Mouse (Mus musculus) CH12F3 (cell line): ENCODE results near the gene Tekt3.

Experiments
- in situ Hi-C: fragments of 300-500 bp; cut with MboI; formaldehyde crosslinking; loops from 2 replicates; pipeline ENCODE4 v1.14.3; 2020; ENCODE audit warnings: low sequenced_read_pairs

The Tekt3 gene

DNA sequence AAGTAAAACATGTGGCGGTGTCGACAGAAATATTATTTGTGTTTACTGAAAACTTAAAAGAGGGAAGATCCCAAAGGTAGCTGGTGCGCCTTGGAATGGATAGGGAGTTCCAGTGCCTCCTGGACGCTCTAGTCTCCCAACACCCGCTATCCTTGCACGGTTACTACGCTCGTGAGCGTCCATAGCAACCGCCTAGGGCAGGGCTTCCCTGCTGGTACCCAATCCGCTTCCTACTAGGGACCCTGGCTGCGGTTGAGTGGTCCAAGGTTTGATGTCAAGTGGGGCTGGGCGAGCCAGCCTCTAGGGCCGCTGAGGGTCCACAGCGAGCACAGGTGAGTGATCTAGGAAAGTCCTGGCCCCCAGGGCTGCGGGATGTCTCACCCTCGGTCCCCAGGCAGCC, at the start of gene Tekt3:
Tekt3 (plus strand) TSS at position 209 of the 400 bp plus-strand sequence.
- in situ Hi-C loops, result no loop called here

DNA sequence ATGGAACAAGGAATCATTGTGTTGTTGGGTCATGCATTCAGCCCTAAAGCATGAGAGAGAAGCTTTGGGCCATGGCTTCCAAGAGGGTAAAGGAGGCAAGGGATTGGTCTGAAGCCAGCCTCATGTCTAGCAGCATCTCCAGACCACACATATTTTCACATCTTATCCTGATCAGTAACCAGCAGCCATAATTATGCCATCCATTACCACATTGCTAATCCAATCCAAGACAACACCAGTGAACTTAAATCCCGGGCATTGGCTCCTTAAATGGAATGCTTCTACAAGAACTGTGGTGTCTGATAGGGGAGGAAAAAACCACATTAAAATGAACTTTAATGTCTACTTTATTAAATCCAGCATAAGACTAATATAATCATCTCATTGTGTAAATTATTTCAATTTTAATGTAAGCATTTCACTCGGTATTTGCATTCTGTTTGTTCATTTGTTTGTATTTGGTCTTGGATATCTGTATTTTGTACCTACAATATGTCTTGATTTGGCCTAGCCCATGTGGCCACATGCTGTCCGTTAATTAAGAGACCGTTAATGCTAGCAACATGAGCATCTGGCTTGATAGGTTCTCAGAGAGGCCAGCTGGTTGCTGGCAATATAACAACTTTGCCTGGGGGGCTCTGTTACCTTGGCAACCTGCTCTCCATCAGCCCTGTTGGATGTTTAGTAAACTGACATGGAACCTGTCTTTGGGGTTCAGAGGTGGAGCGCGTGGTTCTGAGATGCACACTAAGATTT, 43.9 kb upstream of the Tekt3 start:
- in situ Hi-C loops, result no loop called here

DNA sequence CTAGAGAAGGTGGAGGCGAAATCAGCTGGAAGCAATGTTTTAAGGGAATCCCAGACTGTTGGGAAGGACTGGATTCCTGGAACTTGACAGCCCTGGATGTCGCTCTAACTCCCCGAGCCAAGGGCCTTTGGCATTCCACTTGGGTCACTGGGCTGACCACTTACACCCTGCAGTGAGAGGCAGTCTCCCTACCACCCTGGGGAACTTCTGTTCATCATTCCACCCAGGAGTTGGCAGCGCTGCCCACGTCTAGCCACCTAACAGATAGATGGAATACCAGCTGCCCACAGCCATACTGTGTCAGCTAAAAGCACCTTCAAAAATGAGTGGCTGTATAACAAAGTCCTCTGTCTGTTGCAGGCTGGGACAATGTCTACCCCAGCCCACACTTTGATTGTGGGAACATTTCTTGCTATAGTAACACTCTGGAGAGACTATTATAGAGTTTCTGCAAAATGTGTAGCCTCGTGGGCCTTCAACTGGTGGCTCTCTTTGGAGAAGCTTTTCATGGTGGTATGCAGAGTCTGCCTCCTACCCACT, 43.3 kb upstream of the Tekt3 start:
- in situ Hi-C loops, result no loop called here

DNA sequence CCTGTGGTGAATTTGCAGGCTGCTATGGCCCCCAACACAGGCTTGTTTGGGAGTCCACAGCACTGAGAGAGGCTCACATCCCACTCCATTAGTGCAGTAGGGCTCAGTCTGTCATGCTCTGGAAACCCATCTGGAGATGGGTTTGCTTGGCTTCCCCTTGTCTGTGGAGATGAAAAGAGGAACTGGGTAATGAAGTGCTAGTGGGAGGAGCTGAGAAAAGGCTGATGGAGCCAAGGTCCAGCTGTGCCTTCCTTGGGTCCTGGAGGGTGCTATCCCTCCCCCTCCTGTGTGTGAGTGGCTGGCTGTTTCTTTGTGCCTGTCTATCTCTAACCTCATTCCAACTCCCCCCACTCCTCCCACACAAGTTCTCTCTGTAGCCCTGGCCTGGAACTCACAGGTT, 40.8 kb upstream of the Tekt3 start:
- in situ Hi-C loops, result no loop called here

DNA sequence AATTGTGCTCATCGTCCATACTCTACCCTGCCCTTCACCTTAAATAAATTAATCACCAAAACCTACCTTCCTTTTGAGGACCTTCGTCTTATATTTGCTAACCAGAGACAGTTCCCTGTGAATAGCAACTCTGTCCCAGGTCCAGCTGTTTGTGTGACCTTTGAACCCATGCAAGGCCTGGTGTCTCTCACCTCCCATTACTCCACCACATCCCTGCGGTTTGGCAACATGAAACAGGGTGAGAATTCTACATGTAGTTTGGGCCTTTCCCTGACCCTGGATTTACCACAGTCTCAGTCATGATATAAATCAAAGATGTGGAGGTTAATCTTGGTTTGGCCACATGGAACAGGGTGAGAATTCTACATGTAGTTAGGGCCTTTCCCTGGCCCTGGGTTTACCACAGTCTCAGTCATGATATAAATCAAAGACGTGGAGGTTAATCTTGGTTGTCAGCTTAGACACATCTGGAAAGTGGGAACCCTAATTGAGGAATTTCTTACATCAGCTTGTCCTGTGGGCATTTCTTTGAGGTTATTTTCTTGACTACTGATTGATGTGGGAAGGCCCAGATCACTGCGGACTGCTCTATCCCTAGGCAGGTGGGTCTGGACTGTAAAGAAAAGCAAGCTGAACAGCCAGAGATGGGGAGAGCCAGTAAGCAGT, 40.2 kb upstream of the Tekt3 start:
- in situ Hi-C loops, result no loop called here

DNA sequence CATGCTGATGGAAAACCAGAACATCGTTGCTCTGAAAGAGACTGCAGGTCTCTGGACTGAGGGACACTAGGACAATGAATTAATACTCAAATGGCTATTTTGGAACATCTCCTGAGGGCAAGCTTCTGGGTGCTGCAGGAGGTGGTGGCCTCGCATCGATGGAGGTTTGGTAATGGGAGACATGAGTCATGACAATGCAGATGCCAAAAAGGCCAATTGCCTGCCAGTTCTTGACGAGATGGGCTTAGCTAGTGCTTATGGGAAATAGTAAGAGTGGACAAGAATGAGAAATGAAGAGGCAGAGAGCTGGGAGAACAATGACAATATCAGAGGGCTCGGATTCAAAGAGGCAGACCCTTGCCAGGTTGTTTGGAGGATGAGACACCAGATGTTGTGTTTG, 38.0 kb upstream of the Tekt3 start:
- in situ Hi-C loops, result no loop called here

DNA sequence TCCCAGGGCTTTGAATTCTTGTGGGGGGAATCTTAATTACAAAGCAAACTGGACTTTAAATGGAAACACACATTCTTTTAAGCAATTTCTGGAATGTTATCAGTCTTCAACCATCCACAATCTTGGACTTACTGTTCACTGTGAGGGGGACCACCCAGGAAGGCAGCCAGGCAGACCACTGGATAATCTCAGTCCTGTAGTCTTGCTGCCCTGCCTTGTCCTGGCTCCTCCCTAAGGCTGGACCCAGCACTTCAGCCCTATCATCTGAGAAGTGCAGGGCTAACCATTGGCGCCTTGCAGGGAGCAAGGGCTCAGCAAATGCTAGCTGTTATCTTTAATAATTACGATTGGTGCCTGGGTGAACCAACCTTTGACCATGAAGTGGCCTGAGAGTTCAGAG, 37.3 kb upstream of the Tekt3 start:
- in situ Hi-C loops, result no loop called here

DNA sequence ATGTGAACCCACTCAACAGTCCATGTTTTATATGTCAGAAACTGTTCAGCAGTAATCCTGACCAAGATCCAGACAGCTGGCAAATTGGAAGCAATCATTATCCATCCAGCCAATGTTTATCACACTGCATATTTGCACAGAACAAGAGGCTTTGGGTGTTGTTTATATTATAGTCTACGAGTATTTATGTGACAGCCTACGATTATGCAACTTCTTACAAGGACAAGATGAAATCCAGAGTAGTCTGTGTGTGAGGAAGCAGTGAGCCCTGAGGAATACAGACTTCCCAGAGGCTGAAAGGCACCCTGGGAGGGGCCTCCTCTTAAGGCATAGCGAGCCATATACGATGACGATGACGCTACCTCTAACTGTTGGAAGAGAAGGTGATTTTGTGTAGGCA, 36.0 kb upstream of the Tekt3 start:
- in situ Hi-C loops, result no loop called here

DNA sequence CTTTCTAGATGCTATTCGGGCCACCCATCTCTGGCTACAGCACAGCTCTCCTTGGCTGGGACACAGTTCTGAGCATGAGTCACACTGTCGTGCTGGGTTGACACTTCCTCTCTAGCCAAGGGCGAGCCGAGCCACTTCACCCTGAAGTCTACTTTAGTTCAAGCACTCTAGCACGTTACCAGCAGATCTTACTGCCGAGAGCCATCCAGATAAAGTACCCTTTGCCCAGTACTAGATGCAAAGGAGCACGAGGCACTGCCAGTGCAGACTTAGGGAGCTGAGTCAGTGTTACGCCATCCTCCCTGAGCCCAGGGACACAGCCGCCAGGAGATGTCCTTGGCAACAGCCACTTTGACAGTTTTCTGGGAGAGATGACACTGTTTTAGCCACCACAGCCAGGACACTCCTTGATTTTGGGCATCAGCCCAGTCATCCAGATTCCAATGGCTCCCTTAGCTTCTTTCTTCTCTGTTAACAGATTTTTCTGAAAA, 34.8 kb upstream of the Tekt3 start:
- in situ Hi-C loops, result no loop called here

DNA sequence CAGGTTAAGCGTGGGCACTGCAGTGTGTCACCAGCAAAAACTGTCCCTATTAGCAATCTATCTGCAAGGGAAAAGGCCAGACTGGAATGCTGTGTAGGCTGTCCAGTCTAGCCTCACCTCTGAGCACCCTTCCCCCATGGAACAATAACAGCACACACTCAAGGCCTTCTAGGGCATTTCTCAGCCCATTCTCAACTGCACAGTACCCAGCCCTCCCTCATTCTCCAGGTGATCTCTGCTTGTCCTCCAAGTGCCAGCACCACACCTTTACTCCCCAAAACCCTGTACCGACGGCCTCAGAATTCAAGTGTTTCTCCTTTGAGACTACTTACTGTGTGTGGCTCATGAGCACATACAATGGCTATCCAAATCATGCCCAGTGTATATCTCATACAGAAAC, 33.3 kb upstream of the Tekt3 start:
- in situ Hi-C loops, result no loop called here

DNA sequence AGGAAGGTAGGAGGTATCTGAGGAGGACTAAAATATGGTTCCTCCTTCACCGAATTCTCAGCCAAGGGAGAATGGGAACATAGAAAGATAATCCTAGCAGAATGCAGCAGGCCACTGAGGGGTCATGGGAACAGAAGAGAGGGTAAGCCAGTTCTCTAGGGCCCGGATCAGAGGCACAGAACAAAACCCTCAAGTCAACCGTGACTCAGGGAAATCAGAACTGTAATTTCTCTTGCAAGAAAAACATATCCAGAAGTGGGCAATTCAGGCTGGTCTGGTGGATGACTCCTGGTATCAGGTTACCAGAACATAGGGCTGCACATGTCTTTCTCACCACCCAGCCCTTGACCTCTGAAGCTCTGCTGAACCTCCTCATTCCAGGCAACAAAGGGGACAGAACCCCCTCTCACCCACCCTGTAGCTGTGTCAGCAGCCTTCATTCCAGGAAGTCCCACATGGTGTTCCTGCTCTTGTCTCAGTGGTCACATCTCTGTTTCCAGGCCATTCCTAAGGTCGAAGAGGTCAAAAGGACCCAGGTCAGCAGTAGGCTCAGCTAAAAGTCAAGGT, 32.2 kb upstream of the Tekt3 start:
- in situ Hi-C loops, result no loop called here

DNA sequence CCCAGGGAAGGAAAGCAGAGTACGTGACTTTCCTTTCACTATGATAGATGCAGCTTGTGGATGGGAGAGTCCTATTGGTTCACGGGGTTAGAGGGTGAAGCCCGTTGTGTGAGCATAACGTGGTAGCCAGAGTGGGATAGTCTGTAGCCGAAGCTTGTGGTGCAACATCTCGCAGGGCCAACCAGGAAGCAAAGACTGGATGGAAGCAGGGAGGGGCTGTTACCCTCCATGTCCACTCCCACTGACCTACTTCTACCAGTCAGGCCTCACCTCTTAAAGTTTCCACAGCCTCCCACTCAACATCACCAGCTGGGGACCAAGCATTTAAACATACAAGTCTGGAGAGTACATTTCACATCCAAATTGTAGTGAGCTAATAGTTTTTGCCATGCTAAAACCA, 31.7 kb upstream of the Tekt3 start:
- in situ Hi-C loops, result no loop called here

DNA sequence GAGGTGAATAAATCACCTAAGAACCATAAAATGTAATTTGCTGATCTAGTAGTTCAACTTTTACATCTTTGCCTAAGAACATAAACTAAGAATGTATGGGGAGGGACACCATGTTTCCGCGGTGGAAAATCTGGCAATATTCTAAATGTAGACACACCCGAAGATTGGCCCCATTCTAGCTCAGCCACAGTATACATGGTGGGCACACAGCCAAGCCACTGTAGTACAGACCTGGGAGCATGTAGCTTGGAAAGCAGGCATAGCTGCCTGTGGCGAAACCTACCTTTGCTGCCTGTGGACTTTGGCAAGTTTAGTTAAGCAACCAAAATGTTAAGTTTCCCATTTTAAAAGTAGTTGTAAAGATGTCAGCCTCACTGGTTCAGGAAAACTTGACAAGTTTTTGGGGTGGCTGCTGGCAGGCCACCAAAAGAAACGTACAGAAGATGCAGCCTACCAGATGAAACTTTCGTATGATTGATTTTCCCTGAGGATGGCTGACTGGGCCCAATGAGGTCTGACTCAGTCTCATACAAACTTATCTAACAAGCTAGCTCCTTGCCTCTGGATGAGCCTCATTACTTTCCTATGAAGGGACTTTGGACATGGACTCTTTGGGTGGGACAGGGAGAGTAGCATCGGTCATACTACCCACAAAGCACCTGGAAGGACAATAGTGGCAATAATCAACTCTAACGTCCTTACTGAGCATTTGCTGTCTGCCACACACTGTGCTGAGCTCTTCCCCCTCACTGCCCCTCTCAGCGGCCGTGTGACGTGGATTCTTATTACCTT, 25.8 kb upstream of the Tekt3 start:
- in situ Hi-C loops, result no loop called here

DNA sequence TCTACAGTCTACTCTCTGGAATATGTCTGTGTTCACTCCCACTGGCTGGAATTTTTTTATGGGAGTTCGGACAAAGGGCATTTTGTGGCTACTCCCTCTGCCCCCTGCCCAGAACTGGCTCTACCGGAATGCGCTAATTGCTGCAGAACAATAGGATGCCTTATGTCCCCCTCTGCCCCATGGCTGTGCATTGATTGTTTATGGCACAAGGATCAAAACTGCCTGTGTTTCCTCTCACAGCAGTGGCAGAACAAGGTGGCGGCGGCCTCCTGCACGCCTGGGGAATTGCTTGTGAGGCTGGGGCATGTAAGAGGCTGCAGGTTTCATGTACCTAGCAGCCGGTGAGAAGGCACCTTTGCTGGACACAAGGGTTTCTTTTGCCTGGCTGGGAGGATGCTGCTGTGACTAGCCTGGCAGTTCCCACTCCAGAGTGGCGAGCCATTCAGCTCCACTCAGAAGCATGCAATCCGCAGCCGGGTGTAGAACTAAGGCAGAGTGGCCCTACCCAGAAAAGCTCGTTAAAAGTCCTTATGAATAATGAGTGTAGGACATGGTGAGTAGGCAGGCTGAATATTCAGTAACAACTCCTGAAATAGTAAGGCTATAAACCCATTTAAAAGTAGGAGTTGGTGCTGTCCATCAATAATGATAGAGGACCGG, 21.3 kb upstream of the Tekt3 start:
- in situ Hi-C loops, result no loop called here

DNA sequence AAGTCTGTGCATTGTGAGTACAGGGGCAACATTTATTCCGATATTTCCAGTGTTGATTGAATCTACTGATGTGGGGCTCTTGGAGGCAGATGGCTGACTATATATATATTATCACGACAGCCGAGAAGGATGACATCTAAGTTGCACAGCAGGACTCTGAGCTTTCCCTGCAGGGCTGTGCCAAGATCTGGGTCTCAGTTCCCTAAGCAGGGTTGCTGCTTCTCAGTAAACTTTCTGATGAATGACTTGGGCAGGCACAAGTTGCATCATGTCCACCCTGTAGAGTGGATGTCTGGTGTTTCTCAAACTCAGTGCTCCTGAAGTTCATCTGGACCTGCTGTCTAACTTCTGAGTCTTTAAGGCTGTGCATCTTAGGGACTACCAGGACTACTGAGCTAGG, 15.7 kb upstream of the Tekt3 start:
- in situ Hi-C loops, result no loop called here

DNA sequence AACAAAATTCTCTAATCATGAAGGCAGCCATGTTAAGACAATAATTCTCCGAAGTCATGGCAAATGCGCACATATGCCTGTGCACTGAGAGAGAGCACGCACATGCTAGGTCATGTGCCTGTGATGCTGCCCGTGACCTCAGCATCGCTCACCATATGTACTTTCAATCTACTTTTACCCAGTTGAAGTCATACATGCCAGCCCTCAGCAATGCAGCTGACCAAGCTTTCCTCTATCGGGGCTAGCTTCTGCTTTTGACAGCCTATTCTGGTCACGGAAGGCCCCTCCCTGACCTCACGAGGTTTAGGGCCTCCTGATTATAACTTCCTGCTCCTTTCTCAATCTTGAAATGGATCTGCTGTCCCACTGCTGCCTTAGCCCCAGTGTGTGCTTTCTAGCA, 15.1 kb upstream of the Tekt3 start:
- in situ Hi-C loops, result no loop called here

DNA sequence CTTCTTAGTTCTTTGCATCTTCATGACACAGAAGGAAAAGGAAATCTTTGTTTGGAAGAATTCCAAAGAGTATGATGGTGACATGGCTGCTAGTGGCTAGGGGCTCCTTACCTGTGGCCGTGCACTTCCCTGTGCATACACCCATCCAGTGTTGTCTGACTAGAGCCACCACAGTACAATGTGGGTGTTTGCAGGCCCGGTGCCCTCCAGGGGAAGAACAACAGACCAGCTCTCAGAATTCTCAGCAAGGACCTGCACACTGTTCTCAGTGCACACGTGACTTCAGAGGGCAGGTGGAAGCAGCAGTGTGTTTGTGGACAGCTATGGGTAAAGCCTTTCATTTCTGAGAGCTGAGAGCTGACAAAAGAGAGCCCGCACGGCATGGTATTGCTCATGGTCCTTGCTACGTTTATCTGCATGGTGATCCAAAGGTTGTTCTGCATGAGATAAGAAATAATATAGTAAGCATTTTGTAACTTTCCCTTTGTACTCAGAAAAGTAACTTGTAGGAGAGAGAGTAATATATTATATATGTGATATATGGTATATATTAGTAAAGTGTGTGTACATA, 11.0 kb upstream of the Tekt3 start:
- in situ Hi-C loops, result no loop called here

DNA sequence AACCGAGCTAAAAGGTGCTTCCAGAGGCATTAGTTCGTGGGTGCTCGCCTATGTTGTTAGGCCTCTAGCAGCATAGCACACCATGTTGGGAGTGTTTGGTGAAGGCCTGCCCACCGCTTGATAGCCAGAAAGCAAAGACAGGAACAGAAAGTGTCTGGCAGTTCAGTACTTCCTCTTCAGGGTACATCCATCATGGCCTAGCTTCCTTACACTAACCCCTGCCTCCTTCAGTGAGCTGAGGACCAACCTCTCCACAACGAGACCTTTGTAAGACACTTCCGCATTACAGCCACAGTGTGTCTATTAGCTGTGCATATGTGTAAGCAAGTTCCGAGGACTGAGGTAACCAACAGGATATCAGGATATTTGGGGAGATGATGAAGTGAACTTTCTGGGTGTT, 10.4 kb upstream of the Tekt3 start:
- in situ Hi-C loops, result no loop called here

DNA sequence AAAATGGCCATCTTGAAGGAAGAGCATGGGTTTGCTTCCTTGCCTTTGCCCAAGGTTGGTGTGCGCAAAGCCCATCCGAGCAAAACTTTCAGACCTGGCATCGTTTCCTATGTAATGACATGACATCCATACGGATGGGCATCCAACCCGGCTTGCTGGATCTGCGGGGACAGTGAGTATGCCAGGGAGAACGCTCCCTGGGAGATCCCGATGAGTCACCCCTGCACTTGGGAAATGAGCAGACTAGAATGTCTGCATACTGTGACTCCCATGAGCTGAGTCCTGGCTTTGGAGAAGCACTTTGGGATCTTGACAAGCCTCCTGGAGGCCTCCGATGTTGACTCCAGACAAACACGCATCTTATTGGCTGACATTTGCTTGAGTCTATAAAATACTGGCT, 9.5 kb upstream of the Tekt3 start:
- in situ Hi-C loops, result no loop called here

DNA sequence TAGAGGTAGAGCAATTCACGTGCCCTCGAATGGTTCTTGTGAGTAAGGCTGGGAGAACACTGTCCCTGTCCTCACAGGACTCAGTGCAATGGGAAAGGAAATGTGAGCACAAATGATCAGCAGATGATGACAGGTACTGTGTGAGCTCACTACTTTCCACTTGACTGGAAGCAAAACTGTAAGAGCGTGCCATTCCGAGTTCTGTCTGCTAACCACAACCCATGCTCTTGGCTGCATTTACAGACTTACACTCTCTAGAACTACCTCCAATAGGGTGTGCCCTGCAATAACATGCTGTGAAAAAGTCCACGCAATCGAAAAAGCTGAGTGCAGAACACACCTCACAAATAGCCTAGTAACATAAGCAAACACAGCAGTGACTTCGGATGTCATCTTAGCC, 5.9 kb upstream of the Tekt3 start:
- in situ Hi-C loops, result no loop called here
